Mouse (Mus musculus): Measurements from ENCODE around the gene Gsg1l2. TPM values are rescaled to one million over a fixed set of nuclear protein-coding genes. Genes with fewer than 3 reads are reported as not detected.

Gene Gsg1l2
- polyA plus RNA-seq, 1 experiment from 2014 or later: not detected

GRCm38 (mm10) chr11:67806832-67807597 is 32.6 kb downstream of the Gsg1l2 start:
- Histone ChIP-seq H3K4me3 (ENCODE audit: low read depth, low read length) (no peak overlapping the region), H3K9ac (replicated peaks) (no peak overlapping the region), H3K4me2 (ENCODE audit: low read depth, low read length) (no peak overlapping the region), H3K27ac (ENCODE audit: low read depth) (no peak overlapping the region), H3K9me3 (ENCODE audit: low read length) (no peaks in the 10 kb centered on the region), H3K36me3 (replicated peaks; ENCODE audit: insufficient read depth, low read length) (no peaks in the 10 kb centered on the region), H3K27me3 (ENCODE audit: insufficient read depth, low read length) (no peaks in the 10 kb centered on the region), H3K4me1 (ENCODE audit: insufficient read depth) (no peaks in the 10 kb centered on the region)
- TF ChIP-seq CTCF (IDR thresholded peaks at IDR 0.05; ENCODE audit: low read depth): no peak
- DNase-seq: no peak
- 74% methylated on average over 11 of the region's 11 CpGs for WGBS (ENCODE audit: insufficient replicate concordance)
- ATAC-seq: no peak

GRCm38 (mm10) chr11:67808051-67808450 is 33.6 kb downstream of the Gsg1l2 start:
- H3K4me1 ChIP-seq (ENCODE audit: insufficient read depth): no peaks in the 10 kb centered on the region
- ATAC-seq (no peak), DNase-seq (no peak)
- no peak overlapping the region for H3K4me3 ChIP-seq (ENCODE audit: low read depth, low read length)
- no peak overlapping the region for H3K9ac ChIP-seq (replicated peaks)
- no peaks in the 10 kb centered on the region for H3K9me3 ChIP-seq (ENCODE audit: low read length)
- WGBS (ENCODE audit: insufficient replicate concordance): 72% methylated on average over 5 of the region's 5 CpGs
- TF ChIP-seq CTCF (IDR thresholded peaks at IDR 0.05; ENCODE audit: low read depth): no peak
- TF ChIP-seq EP300 (IDR thresholded peaks at IDR 0.05; ENCODE audit: low read depth): no peak
- no peak overlapping the region for H3K27ac ChIP-seq (ENCODE audit: low read depth)
- no peaks in the 10 kb centered on the region for H3K27me3 ChIP-seq (ENCODE audit: insufficient read depth, low read length)
- no peaks in the 10 kb centered on the region for H3K36me3 ChIP-seq (replicated peaks; ENCODE audit: insufficient read depth, low read length)
- H3K4me2 ChIP-seq (ENCODE audit: low read depth, low read length): no peak overlapping the region

- no peaks in the 10 kb centered on the region for H3K9me3 ChIP-seq (ENCODE audit: low read length)
- H3K4me3 ChIP-seq (ENCODE audit: low read depth, low read length): no peak overlapping the region
- 60% methylated on average over 6 of the region's 6 CpGs for WGBS (ENCODE audit: insufficient replicate concordance)
- H3K9ac ChIP-seq (replicated peaks): no peak overlapping the region
- DNase-seq: no peak
- H3K27me3 ChIP-seq (ENCODE audit: insufficient read depth, low read length): no peaks in the 10 kb centered on the region
- no peaks in the 10 kb centered on the region for H3K4me1 ChIP-seq (ENCODE audit: insufficient read depth)
- H3K36me3 ChIP-seq (replicated peaks; ENCODE audit: insufficient read depth, low read length): no peaks in the 10 kb centered on the region
- TF ChIP-seq CTCF (IDR thresholded peaks at IDR 0.05; ENCODE audit: low read depth) (no peak), EP300 (IDR thresholded peaks at IDR 0.05; ENCODE audit: low read depth) (no peak)
- no peak overlapping the region for H3K4me2 ChIP-seq (ENCODE audit: low read depth, low read length)
- no peak overlapping the region for H3K27ac ChIP-seq (ENCODE audit: low read depth)
- no peak for ATAC-seq
Measured at GRCm38 (mm10) chr11:67811535-67811934, 37.1 kb downstream of the Gsg1l2 start.

DNA sequence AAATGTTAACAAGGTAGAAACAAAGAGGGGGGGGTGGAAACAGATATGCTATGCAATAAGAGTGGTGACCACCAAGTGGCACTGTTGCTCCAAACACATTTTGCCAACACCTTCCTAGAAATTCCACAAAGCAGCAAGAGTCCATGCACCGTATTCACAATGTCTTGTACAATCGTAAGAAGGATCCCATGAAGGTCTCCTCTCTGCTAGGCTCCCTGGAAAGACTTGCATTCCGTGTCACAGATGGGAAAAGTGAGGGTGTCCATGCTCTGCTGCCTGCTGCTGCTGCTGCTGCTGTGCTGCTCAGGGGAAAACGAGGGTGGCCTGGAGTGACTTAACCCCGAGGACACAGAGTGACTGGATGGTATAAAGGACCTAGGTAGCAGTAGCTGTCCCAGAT is 45.2 kb downstream of the Gsg1l2 start:
- ATAC-seq (no peak), DNase-seq (no peak)
- Histone ChIP-seq H3K4me2 (ENCODE audit: low read depth, low read length) (no peak overlapping the region), H3K27ac (ENCODE audit: low read depth) (no peak overlapping the region), H3K36me3 (replicated peaks; ENCODE audit: insufficient read depth, low read length) (no peaks in the 10 kb centered on the region), H3K4me3 (ENCODE audit: low read depth, low read length) (no peak overlapping the region), H3K4me1 (ENCODE audit: insufficient read depth) (no peaks in the 10 kb centered on the region), H3K27me3 (ENCODE audit: insufficient read depth, low read length) (0 out of 2 replicates have a peak, but pooled peaks cover 4% of the 10 kb centered on the region), H3K9me3 (ENCODE audit: low read length) (no peaks in the 10 kb centered on the region), H3K9ac (replicated peaks) (no peak overlapping the region)
- 14% methylated on average over 5 of the region's 5 CpGs for WGBS (ENCODE audit: insufficient replicate concordance)
- TF ChIP-seq CTCF (IDR thresholded peaks at IDR 0.05; ENCODE audit: low read depth) (peak; percentile 48), EP300 (IDR thresholded peaks at IDR 0.05; ENCODE audit: low read depth) (no peak)

DNA sequence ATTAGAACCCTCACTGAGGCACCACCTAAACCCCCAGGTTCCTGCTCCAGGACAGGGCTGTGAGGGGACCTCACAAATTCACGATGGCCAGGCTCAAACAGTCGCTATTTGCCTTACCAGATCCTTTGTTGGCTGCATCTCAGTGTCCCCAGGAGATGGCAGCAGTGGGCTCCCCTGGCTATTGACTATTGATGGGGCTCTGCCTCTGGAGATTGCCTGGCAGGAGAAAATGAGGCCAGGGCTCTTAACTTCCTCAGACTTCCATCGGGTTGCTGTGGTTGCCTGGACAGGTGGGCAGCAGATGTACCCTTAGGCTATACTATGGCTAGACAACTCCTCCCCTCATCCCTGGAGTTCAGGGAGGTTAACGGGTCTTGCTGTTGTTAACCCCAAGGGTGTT is 45.8 kb downstream of the Gsg1l2 start:
- no peak overlapping the region for H3K9ac ChIP-seq (replicated peaks)
- no peaks in the 10 kb centered on the region for H3K36me3 ChIP-seq (replicated peaks; ENCODE audit: insufficient read depth, low read length)
- no peaks in the 10 kb centered on the region for H3K9me3 ChIP-seq (ENCODE audit: low read length)
- no peaks in the 10 kb centered on the region for H3K4me1 ChIP-seq (ENCODE audit: insufficient read depth)
- TF ChIP-seq CTCF (IDR thresholded peaks at IDR 0.05; ENCODE audit: low read depth): peak; percentile 59
- no peak for TF ChIP-seq EP300 (IDR thresholded peaks at IDR 0.05; ENCODE audit: low read depth)
- peak; percentile 34 for DNase-seq
- no peak overlapping the region for H3K27ac ChIP-seq (ENCODE audit: low read depth)
- H3K4me2 ChIP-seq (ENCODE audit: low read depth, low read length): no peak overlapping the region
- ATAC-seq: no peak
- WGBS (ENCODE audit: insufficient replicate concordance): 18% methylated on average over 4 of the region's 4 CpGs
- H3K27me3 ChIP-seq (ENCODE audit: insufficient read depth, low read length): 0 out of 2 replicates have a peak, but pooled peaks cover 4% of the 10 kb centered on the region
- H3K4me3 ChIP-seq (ENCODE audit: low read depth, low read length): no peak overlapping the region

GRCm38 (mm10) chr11:67821560-67821959 is 47.2 kb downstream of the Gsg1l2 start:
- 83% methylated on average over 6 of the region's 6 CpGs for WGBS (ENCODE audit: insufficient replicate concordance)
- no peak for ATAC-seq

More at GRCm38 (mm10) chr11:67821560-67821959, 47.2 kb downstream of the Gsg1l2 start:
- H3K36me3 ChIP-seq (replicated peaks; ENCODE audit: insufficient read depth, low read length): no peaks in the 10 kb centered on the region
- TF ChIP-seq EP300 (IDR thresholded peaks at IDR 0.05; ENCODE audit: low read depth): no peak
- no peak for TF ChIP-seq CTCF (IDR thresholded peaks at IDR 0.05; ENCODE audit: low read depth)
- no peaks in the 10 kb centered on the region for H3K9me3 ChIP-seq (ENCODE audit: low read length)
- no peak for DNase-seq
- 0 out of 2 replicates have a peak, but pooled peaks cover 4% of the 10 kb centered on the region for H3K27me3 ChIP-seq (ENCODE audit: insufficient read depth, low read length)
- H3K4me3 ChIP-seq (ENCODE audit: low read depth, low read length): no peak overlapping the region
- H3K4me2 ChIP-seq (ENCODE audit: low read depth, low read length): no peak overlapping the region
- H3K9ac ChIP-seq (replicated peaks): no peak overlapping the region
- no peaks in the 10 kb centered on the region for H3K4me1 ChIP-seq (ENCODE audit: insufficient read depth)
- no peak overlapping the region for H3K27ac ChIP-seq (ENCODE audit: low read depth)

Measured in liver, postnatal 0 days (tissue).